Mouse (Mus musculus): Measurements from ENCODE around the gene C1qtnf2.

The C1qtnf2 gene

DNA sequence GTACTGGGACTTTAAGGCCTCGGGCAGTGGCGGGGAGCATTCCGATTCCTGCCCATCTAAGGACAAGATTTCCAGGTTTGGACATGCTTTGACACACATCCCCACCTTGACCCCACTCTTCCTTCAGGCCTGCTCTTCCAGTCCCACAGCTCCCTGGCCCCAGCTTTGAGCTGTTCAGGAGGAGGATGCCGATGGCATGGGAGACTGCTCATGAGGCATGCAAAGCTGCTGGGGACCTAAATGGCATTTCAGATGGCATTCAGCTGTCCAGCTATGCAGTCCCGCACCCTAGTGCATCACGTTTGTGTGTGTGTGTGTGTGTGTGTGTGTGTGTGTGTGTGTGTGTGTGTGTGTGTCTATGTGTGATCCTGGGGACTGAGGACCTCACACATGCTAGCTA, 63.0 kb downstream of the C1qtnf2 start:
- no peak for DNase-seq (ENCODE audit: low read depth, low spot score)

DNA sequence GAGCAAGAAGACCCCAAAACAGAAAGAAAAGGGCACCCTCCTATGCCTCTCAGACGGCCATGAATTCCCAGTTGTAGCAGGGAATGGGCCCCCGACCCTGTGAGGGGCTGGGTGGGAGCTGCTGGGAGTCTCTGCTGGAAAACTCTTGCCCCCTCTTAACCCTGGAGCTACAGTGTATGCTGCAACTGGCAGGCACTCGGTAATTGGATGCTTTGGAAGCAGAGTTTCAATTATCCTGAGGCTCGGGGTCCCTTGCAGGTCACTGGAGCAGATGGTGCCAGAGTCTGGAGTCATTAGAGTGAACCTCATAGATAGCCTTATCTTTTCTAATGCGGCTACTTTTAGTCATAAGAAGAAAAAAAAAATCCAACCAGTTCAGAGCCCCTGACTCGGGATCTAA, 65.8 kb downstream of the C1qtnf2 start:
- DNase-seq (ENCODE audit: low read depth, low spot score): no peak

Measured in 3T3-L1 (cell line).